Mouse (Mus musculus) CD4-positive helper T cell, adult 2 months (primary cell): ENCODE measurements around the gene Edf1.

Source experiments
- DNase-seq: peaks from one replicate; pipeline ENCODE4 v3.0.0-alpha.2; 2012; ENCODE audit warnings: low read depth, missing footprints, low spot score

Gene Edf1

DNA sequence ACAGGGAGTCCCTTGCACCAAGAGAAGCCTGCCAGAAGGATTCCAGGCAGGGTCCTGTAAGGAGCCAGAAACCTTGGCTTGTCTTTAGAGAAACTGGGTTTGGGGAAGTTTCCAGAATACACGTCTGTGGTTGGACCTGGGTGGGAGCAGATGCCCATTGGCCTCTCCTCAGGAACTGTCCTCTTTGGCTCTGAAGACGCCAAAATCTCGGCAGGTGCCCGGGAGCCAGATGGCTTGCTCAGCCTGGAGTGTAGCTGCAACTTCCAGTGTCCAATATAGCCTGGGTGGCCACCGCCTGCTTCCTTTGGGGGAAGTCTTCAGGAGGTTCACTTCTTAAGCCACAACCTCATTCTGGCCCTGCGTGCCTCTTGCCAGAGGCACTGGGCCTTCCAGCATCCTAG, 24.3 kb downstream of the Edf1 start:
- no peak for DNase-seq

DNA sequence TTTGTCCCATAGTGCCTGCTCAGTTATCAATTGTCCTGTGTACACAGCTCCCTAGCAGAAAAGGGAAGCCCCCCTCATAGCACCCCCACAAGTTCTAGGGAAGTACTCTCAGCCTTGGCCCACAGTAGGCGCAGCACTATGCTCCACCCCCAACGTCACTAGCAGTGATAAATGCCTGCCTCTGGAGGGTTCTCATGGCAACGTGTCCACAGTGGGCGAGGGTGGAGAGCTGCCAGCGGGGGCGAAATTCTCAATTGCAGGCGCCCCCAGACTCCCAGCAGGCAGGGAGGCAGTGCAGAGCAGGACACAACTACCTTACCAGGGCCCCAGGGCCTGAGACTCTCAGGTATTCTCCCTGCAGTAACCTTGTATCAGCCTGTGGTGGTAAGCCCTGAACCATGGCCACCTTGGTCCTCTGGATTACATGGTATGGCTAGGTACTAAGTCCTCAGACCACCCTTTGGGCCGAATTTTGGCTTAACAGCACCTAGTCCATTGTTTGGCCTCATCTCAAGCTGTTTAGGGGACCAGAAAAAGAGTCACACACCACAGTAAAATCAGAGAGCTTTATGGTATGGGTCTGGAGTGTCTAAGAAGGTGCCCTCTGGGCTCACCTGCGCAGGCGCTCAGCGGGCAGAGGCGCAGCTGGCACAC, 24.9 kb downstream of the Edf1 start:
- DNase-seq = no peak

DNA sequence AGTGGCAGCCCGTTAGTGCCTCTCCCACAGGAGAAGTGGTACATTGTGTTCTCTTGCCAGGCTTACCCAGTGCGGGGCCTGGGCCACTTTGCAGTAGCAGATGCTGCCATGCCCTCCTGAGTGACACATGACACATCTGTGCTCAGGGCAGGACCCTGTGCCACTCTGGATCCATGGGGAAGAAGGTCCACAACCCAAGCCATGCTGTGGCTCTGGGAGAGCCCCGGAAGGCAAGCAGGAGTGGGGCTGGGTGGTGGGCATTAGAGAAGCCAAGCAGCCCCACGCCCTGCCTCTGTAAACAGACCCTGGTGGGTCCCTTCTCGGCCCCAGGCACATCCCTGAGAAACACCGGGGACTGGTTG, 25.5 kb downstream of the Edf1 start:
- DNase-seq = no peak

DNA sequence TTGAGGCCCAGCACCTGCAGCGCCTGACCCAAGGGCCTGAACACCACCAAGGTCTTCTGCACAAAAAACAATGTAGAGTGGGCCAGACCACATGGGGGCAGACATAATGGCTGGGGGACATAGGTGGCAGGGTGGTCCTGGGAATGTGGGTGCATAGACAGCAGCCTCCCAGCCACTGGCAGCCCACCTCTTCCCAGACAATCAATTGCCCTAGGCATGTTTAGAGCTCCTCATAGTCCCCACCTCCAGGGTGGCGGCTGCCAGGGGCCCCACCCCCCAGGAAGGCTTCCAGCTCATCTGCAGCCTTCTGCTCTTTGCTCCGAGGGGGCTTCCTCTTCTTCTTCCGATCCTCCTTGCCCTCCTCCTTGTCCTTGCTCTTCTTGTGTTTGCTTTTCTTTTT, 25.9 kb downstream of the Edf1 start:
- DNase-seq = no peak

DNA sequence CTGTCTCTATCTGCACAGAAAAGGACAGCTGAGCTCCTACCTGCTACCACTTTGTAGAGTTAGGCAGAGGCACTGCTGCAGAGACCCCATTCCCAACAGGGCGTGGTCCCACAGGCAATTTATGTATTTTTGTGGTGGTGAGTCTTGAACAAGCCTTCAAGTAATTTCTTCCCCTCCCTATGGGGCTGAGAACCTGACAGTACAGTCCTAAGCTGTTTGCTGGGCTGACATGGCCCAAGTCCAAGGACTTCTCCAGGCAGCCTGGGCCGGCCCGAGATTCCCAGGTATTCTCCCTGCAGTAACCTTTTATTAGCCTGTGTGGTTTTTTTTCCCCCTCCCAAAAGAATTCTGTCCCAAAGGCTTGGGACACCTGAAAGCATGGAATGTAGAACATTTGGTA, 26.5 kb downstream of the Edf1 start:
- no peak for DNase-seq

DNA sequence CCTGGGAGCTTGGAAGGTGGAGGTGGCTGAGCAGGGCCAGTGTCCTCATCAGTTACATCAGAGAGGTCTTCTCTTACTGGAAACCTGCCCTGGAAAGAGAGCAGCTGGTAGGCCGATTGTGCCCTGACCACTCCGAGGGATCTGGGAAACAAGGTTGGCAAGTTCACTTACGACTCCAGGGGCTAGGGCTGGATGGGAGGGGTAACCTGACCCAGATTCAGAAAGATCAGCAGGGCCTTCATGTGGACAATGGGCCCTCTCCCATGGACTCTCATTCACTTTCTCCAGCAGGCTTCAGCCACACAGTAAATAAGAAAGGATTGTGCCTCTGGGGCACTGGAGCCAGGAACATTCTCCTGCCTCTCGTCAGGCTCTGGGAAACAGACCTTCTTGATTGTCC, 27.2 kb downstream of the Edf1 start:
- DNase-seq = no peak

DNA sequence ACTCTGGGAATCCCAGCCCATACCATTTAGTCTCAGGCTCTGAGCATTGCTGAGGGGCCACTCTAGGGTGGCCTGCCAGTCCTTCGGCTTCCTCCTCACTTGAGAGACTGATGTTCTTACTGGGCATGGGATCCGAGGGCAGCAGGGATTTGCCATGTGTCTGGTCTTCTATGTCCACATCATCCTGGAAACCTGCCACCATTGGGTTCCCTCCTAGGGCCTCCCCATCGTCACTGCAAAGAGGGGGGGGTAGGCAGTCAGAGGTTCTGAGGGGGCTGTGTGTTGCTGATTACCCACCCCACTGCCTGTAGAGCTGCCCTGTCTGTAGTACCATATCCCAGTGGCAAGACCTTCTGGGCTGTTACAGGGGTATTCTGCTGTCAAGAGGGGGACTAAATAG, 28.0 kb downstream of the Edf1 start:
- no peak for DNase-seq

DNA sequence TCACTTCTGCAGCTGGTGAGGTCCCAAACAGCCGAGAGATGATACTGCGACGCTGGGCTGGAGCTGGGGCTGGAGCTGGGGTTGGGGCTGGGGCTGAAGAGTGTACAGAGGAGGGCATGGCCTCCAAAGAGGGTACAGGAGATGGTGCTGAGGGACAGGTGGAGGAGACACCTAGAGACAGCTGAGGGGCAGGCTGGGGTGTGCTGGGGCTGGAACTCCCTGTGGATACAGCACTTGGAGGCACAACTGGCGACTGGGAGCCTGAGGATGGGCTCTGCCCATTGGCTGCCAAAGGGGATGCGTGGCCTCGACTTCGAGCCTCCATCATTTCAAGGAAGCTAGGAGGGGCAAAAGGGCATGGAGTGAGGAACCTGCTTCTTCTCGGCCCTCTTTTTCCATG, 29.6 kb downstream of the Edf1 start:
- DNase-seq = no peak

DNA sequence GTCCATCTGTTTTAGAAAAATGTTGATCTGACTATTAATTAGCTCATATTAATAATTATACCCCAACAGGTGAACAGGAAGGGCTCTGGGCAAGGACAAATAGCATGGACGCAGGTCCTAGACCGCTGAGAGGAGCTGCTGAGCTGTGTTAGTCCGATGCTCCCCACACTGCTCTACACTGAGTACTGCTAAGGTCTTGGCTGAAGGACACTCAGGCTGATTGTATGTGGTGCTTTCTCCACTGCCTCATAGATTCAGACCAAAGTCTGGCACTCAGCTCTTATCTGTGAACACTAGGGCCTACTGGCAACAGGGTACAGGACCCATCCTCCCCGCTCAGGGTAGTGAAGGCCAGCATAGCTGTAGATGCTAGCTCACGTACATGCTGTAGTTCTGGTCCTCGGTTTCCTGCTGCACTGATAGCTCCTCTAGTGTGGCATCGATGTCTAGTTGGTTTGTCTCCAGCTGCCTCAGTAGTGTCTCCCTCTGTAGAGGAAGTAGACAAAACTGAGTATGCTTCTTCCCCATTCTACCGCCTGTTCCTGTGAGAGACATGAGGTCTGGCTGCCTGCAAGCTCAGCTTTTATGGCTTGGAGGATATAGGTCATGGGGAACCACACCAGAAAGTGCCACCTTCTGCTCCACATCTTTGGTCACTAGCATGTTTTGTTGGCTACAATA, 30.7 kb downstream of the Edf1 start:
- DNase-seq = no peak

DNA sequence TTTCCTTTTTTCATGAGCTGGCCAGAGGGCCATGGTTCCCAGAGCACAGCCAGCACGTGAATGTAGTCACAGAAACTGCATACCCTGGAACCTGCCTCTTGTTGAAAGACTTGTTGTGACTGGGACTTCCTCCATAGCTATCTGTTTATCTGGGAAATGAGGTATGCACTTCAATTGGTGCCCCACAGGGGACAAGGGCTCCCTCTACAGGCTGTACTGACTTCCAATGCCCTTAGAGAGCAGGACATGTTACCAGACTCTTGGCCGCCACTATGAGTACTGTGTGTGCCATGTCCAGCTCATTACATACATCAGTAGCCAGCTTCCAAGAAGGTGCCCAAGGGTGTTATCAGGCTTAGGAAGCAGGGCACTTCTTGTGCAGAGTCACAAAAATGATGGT, 34.2 kb downstream of the Edf1 start:
- peak; percentile 30 for DNase-seq

DNA sequence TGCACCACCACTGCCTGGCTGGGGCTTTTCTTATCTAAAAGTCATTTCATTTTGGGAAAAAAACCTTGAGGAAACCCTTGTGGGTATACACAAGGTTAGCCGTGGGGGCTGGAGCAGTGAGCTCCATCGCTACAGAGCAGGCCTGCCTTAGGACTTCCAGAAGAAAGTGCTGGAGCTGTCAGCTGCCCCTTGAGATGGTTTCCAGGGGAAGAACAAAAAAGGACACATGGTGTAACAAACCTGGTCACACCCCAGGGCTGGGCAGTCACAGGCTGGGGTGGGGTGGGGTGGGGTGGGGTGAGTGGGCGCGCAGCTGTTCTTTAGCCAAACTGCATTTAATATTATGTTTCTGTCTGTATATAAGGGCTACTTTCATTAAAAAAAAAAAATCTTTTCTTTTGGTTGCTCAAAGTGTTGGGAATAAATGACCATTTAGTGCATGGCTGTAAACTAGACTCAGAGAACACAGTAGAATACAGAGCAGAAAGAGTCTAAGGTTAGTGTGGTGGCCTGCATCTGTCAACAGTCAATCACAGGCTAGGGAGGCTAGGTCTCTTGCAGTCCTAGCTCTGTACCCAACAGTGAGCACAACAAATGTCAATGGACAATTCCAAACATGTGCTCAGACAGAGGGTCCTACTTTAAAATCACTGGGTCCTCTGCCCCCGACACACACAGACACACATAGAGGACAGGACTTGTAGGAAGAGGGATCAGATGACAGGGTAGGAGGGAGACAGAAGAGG, 39.3 kb downstream of the Edf1 start:
- no peak for DNase-seq

DNA sequence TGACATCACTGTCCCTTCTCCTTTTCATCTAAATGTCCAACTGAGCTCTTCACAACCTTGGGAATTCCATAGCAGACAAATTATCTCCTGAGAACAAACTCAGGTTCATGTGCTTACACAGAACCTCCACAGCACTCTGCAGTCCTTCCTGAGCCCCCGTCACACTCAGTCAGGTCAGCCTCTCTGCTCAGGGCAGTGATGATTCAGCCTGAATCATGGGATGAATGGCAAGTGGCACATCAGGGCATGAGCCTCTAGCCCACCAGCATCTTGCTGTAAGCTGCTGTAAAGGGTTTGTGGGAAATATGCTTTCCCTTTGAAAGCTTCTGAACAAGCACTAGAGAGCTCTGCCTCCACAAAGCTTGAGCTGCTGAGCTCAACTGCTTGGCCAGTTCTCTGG, 41.1 kb downstream of the Edf1 start:
- no peak for DNase-seq

DNA sequence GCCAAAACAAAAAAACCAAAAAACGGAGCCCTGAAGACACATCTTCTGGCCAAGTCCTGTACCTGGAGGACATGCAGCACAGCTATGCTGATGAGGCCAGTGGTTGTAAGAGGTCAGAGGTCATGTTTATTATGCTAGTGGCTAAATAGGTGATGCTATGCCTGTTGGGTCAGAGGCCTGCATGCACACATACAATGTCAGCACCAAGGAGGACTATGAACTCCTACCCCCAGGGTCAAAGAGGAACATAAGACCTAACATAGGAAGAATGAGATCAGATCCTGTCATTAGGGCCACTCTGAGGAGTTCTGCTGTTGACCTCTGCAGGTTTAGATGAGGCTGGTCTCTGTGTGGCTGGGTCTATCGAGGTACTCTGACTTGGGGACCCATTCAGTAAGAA, 42.4 kb downstream of the Edf1 start:
- DNase-seq = no peak

DNA sequence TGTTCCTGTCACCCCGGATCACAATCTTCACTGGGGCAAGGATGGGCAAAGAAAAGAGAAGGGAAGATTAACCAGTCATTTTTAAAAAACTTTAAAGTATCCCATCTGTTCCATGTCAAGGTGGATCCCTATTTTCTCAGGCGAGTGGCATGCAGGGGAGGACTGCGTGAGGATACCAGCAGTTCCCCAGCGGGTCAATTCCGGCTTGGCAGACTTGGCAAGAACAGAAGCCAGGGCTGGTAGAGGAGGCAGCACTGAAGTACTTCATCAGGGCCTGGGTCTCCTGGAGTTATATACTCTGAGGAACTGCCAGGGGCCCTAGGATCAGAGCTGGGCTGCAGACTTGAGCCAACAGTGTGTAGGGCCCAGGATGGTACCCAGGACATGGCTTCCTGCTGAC, 44.9 kb downstream of the Edf1 start:
- no peak for DNase-seq

DNA sequence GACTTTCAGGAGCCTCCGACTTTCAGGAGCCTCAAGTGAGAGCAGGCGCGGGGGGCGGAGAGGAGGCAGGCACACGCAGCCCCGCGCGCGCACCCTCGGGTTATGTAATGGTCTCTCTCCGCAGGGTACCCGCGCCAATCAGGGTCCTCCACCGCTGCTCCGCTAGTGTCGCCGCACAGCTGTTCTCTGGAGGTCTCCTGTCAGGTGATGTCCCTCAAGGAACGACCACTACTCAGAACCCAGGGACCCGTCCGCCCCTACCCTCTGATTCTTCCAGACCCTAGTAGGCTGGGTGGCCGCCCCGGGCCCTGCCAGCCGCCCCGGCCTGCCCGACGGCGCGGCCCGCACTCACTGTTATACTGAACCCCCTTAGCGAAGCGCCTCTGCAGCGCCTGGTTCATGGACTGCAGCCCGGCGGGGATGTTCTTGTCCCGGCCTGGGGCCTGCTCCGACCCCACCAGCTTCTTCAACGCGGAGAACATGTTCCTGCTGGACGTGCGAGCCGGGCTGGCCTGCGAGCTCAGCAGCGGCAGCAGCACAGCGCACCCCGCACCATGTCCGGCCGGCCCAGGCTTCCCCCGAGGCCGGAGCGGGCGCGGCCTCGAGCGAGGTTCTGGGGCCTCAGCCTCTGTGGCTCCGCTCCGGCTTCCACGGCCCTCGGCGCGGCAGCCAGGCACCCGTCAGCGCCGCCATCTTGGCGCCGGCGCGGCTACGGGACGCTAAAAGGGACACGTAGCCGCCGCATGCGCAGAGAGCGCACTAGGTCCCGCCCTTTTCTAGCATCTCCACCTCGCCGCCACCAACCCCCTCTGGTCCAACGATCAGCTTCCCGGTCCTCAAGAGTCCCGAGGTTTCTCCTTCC, 50.3 kb downstream of the Edf1 start, which contains the start of gene Rabl6:
Rabl6 (minus strand) TSS at position 761 of the 862 bp plus-strand sequence.
- DNase-seq = peak; percentile 91

DNA sequence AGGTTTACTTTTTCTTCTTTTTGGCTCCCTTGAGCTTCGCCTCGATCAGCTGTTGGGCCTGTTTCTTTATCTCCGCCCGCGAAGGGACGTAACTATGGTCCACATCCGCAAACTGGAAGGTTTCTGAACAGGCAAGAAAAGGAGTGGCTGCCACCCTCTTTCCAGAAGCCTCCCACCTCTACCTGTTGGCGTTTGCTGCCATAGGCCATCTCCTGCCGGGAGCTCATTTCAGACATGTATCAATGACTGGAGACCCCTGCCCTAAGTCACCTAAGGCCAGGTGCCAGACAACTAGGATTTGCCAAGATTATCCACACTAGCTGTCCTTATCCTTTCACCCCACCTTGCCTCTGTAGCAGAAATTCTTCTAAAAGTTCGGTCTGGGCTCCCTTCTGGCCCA, 51.0 kb downstream of the Edf1 start:
- no peak for DNase-seq
